Mouse (Mus musculus) heart, embryonic 11.5 days (tissue): ENCODE data around the gene Mthfd1l. TPM values are rescaled to one million over a fixed set of nuclear protein-coding genes. Genes with fewer than 3 reads are reported as not detected.

ENCODE experiments used
- ATAC-seq: fragments of 200-750 bp; cut with Nextera tagmentation; replicated peaks from 2 replicates; pipeline ENCODE4 v1.8.0; 2017; ENCODE audit warnings: moderate library complexity; ENCODE audit not compliant: insufficient number of reproducible peaks, low FRiP score, low TSS enrichment
- H3K27ac ChIP-seq: fragments of 300-500 bp; sonication (generic); 2 replicates; pipeline ENCODE4 v1.5.1; 2014; ENCODE audit warnings: mild to moderate bottlenecking, low read depth, low read length
- H3K27me3 ChIP-seq: fragments of 300-500 bp; sonication (generic); 2 replicates; pipeline ENCODE4 v1.6.1; 2014; ENCODE audit warnings: mild to moderate bottlenecking, low read length, mixed read lengths; ENCODE audit not compliant: control insufficient read depth, insufficient read depth
- H3K36me3 ChIP-seq: fragments of 300-500 bp; sonication (generic); 2 replicates; pipeline ENCODE4 v1.6.1; 2014; ENCODE audit warnings: mild to moderate bottlenecking, low read length, moderate library complexity, mixed read lengths; ENCODE audit not compliant: control insufficient read depth, insufficient read depth
- H3K4me1 ChIP-seq: fragments of 300-500 bp; sonication (generic); 2 replicates; pipeline ENCODE4 v1.6.1; 2014; ENCODE audit warnings: low read length; ENCODE audit not compliant: control insufficient read depth, insufficient read depth
- H3K4me2 ChIP-seq: fragments of 300-500 bp; sonication (generic); 2 replicates; pipeline ENCODE4 v1.6.1; 2014; ENCODE audit warnings: mild to moderate bottlenecking, moderate library complexity
- H3K4me3 ChIP-seq: fragments of 300-500 bp; sonication (generic); 2 replicates; pipeline ENCODE4 v1.5.1; 2014; ENCODE audit warnings: low read depth, low read length
- H3K9ac ChIP-seq: fragments of 300-500 bp; sonication (generic); 2 replicates; pipeline ENCODE4 v1.6.1; 2014; ENCODE audit warnings: mild to moderate bottlenecking, low read depth, low read length, moderate library complexity
- H3K9me3 ChIP-seq: fragments of 300-500 bp; sonication (generic); replicated peaks from 2 replicates; pipeline ENCODE4 v1.6.1; 2016; ENCODE audit warnings: low read length; ENCODE audit not compliant: control insufficient read depth
- WGBS: fragments of 180-500 bp; shearing (Covaris S2); extraction: QIAGEN DNeasy Blood & Tissue Kit; methylation state at CpG from one replicate; pipeline ENCODE4 v1.1.7; 2014; ENCODE audit not compliant: insufficient replicate concordance; 5-methylcytosine and 5-hydroxymethylcytosine counted together
- polyA plus RNA-seq: library from polyadenylated mRNA; unstranded; fragments of >200 nt; fragmentation: Nextera tagmentation; extraction: Ambion mirVana; gene quantifications from 2 replicates; pipeline ENCODE4 v1.2.1, GENCODE M21; 2014

Mthfd1l gene
- polyA plus RNA-seq, 1 experiment from 2014 or later: 18.0 TPM

DNA sequence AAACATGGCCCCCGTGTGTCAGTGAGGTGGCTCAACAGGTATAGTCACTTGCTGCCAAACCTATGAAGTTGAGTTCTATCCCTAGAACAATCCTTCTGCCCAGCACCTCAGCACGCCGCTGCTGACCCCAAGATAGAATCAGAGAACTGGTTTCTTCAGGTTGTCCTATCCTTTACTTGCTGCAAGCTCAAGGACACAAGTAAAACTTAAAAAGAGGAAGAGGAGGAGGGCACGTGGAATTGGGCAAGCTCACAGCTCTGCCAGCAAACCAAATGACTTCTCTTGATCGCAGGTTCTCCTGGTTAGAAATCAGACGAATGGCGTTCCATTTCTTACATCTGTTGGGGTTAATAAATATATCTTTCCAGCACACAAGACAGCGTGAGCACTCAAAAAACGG, 681 bp upstream of the Mthfd1l start:
- no peak overlapping the region for H3K4me3 ChIP-seq
- H3K9me3 ChIP-seq: no peaks in the 10 kb centered on the region
- H3K27me3 ChIP-seq: no peaks in the 10 kb centered on the region
- H3K4me2 ChIP-seq: peak overlapping the region; percentile 84
- no peak for ATAC-seq
- 87% methylated on average over 9 of the region's 9 CpGs for WGBS
- H3K36me3 ChIP-seq: no peaks in the 10 kb centered on the region
- 0 out of 2 replicates have a peak overlapping the region, but pooled peaks have one; percentile 95 for H3K27ac ChIP-seq
- no peak overlapping the region for H3K9ac ChIP-seq
- peaks cover 9% of the 10 kb centered on the region; the same call in 1 of the 2 replicates for H3K4me1 ChIP-seq

DNA sequence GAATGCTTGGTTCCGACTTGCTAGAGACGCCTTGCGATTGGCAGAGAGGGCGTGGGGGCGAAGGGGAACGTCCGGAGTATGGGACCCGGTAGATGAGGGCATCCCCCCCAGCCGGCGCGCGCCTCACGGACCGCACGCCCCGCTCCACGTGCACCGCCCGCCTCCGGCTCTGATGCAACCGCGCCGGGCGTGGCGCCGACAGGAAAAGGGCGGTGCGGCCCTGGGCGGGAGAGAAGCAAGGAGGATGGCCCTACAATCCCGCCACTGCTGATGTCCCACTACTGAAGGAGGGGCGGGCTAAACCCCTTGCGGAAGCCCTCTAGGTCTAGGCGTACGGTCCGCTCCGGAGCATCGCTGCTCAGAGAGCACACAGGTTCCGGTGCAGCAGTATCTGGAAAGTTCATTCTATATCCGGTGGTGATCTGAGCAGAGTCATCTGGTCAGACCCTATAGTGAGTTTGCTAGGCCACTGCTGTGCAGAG, 712 bp downstream of the Mthfd1l start:
- WGBS: under 1% methylated on average over 39 of the region's 39 CpGs

DNA sequence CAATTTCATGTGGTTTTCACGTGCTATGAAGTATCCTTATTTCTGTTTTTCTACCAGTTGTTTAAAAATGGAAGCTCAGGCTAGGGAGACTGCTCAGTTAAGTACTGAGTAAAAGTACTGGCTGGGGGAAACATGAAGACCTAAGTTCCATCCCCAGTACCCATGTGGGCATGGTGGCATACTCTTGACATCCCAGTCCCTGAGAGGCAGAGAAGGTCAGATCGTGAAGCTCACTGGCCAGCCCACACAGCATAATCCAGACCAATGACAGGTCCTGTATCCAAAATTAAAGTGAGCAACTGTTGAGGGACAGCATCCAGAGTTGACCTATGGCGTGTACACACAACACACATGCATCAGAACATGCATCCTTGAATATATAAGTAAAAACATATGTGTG, 1.5 kb downstream of the Mthfd1l start:
- H3K36me3 ChIP-seq: peaks cover under 1% of the 10 kb centered on the region; the same call in 1 of the 2 replicates
- H3K9ac ChIP-seq: 0 out of 2 replicates have a peak overlapping the region, but pooled peaks have one; percentile 30
- no peaks in the 10 kb centered on the region for H3K9me3 ChIP-seq
- H3K27me3 ChIP-seq: no peaks in the 10 kb centered on the region
- H3K4me2 ChIP-seq: peak overlapping the region; percentile 84
- 65% methylated on average over 3 of the region's 3 CpGs for WGBS
- no peak overlapping the region for H3K27ac ChIP-seq
- H3K4me1 ChIP-seq: peaks cover 14% of the 10 kb centered on the region; the same call in 1 of the 2 replicates
- H3K4me3 ChIP-seq: peak overlapping the region; percentile 64; the same call in 1 of the 2 replicates
- ATAC-seq: no peak

More for the DNA sequence above, 712 bp downstream of the Mthfd1l start:
- H3K4me2 ChIP-seq: peak overlapping the region; percentile 84
- ATAC-seq: peak; percentile 90
- H3K27ac ChIP-seq: peak overlapping the region; percentile 95
- peaks cover 14% of the 10 kb centered on the region; the same call in 1 of the 2 replicates for H3K4me1 ChIP-seq
- H3K4me3 ChIP-seq: peak overlapping the region; percentile 64
- no peaks in the 10 kb centered on the region for H3K27me3 ChIP-seq
- no peaks in the 10 kb centered on the region for H3K9me3 ChIP-seq
- H3K36me3 ChIP-seq: no peaks in the 10 kb centered on the region
- H3K9ac ChIP-seq: peak overlapping the region; percentile 83

DNA sequence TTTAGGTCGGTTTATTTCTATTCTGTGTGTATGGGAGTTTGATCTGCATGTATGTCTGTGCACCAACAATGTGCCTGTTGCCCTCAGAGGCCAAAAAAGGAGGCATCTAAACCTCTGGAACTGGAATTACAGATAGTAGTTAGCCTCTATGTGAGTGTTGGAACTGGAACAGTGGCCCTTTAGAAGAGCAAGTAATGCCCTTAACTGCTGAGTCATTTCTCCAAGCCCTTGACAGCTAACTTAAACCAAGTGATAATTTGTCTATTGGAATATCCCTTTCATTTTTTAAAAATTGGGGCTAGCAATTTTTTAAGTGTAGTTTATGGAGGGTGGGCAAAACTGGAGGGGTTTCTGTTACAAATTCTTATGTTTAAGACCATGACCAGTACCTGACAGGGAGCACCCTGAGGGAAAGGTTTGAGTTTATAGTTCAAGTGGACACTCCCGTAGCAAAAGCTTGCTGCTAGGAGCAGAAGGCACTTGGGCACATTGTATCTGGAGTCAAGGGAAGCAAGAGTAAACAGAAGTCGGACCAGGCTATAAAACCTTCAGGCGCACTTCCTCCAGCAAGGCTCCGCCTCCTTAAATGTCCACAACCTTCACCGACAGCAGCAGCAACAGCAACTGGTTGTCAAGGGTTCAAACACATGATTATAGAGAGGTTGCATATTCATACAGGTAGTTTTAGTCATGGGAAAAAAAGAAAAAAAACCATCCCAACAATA, 3.1 kb downstream of the Mthfd1l start:
- no peak overlapping the region for H3K27ac ChIP-seq
- H3K27me3 ChIP-seq: no peaks in the 10 kb centered on the region
- H3K36me3 ChIP-seq: peaks cover 7% of the 10 kb centered on the region
- ATAC-seq: no peak
- 65% methylated on average over 6 of the region's 6 CpGs for whole genome bisulfite sequencing
- no peak overlapping the region for H3K4me2 ChIP-seq
- no peaks in the 10 kb centered on the region for H3K9me3 ChIP-seq
- no peak overlapping the region for H3K4me3 ChIP-seq
- peaks cover 14% of the 10 kb centered on the region; the same call in 1 of the 2 replicates for H3K4me1 ChIP-seq
- no peak overlapping the region for H3K9ac ChIP-seq

DNA sequence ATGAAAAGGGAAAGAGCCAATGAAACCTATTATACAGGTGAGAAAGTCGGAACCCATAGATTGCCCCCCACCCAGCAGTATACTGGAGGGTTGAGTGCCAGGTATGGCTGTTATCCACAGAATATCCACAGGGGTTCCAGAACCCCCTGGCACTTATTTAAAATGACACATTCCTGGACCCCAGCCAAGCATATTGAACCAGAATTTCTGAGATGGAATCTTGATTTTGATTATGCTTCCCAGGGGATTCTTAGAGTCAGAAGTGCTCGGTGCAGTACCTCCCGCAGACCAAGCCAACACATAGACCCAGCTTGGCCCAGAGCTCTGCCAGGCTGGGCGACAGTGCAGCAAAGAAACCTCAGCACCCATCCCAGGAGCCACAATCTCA, 3.7 kb downstream of the Mthfd1l start:
- ATAC-seq: no peak
- no peak overlapping the region for H3K4me2 ChIP-seq
- 81% methylated on average over 4 of the region's 4 CpGs for WGBS

DNA sequence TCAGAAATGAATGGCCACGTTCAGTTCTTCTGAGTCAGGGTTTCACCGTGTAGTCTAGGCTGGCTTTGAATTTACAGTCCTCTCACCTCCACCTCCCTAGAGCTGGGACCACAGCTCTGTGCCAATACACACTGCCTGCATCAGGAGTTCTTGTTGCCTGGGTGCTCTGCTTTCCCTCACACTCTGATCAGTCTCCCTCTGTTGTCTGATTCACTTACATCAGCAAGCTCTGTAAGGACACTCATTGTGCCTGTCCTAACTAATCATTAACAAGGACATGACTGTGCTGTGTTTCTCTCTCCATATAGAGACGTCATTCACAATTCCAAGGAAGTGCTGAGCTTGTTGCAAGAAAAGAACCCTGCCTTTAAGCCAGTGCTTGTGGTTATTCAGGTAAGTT, 5.4 kb downstream of the Mthfd1l start:
- peaks cover 9% of the 10 kb centered on the region for H3K36me3 ChIP-seq
- no peaks in the 10 kb centered on the region for H3K27me3 ChIP-seq
- no peak overlapping the region for H3K27ac ChIP-seq
- H3K4me1 ChIP-seq: peaks cover 14% of the 10 kb centered on the region; the same call in 1 of the 2 replicates
- 67% methylated on average over 3 of the region's 3 CpGs for WGBS
- no peak overlapping the region for H3K9ac ChIP-seq
- no peak for ATAC-seq
- H3K9me3 ChIP-seq: no peaks in the 10 kb centered on the region
- H3K4me3 ChIP-seq: no peak overlapping the region
- no peak overlapping the region for H3K4me2 ChIP-seq

More for the DNA sequence above, 3.7 kb downstream of the Mthfd1l start:
- no peak overlapping the region for H3K27ac ChIP-seq
- H3K9ac ChIP-seq: no peak overlapping the region
- H3K4me1 ChIP-seq: peaks cover 14% of the 10 kb centered on the region; the same call in 1 of the 2 replicates
- H3K36me3 ChIP-seq: peaks cover 7% of the 10 kb centered on the region
- H3K9me3 ChIP-seq: no peaks in the 10 kb centered on the region
- no peak overlapping the region for H3K4me3 ChIP-seq
- no peaks in the 10 kb centered on the region for H3K27me3 ChIP-seq

DNA sequence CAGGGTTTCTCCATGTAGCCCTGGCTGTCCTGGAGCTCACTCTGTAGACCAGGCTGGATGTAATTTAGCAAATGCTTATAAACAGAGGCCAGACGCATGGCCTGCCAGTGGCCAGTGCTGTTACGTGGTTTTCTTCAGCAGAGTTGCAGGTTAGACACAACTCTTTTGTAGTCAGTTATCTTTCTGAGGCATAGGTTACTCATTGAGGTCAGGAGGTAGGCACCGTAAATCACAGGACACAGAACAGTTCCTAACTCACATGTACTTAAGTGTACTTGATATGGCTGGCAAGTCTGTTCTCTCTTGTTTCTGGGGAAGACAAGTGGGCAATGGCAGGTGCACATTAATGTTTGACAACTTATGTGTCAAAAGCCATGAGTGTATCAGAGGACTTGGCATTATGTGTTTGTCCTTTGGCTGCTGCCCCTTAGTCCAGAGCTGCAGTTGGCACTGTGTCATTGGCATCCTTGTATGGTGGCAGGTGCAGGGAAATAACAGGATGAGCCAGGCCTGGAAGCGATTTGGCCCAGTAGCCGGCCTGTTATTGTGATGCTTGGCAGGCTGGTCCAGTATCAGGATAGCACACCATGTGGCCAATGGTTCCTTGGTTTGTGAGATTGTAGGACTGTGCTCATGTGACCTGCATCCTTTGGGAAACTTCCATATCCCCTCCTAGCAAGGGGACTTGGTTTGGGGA, 6.0 kb downstream of the Mthfd1l start:
- Histone ChIP-seq H3K27me3 (no peaks in the 10 kb centered on the region), H3K4me3 (no peak overlapping the region), H3K9me3 (no peaks in the 10 kb centered on the region), H3K27ac (no peak overlapping the region), H3K4me2 (no peak overlapping the region), H3K4me1 (peaks cover 14% of the 10 kb centered on the region; the same call in 1 of the 2 replicates), H3K36me3 (peaks cover 9% of the 10 kb centered on the region), H3K9ac (no peak overlapping the region)
- no peak for ATAC-seq
- WGBS: 87% methylated on average over 5 of the region's 5 CpGs

DNA sequence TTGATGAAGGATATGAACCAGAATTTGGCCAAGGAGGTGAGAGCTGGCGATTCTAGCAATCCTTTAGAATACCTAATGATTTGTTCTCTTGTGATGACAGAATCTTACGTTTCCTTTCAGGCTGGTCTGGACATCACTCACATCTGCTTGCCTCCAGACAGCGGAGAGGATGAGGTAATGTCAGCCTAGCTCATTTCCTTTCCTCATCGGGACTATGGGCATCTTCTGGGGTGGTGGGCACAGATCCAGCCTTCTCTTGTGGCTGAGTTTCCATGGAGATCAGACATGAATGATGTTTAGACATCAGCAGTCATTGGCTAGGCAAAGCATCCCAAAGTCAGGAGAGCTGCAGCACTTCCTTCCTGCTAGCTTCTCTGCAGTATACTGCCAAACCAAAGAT, 7.3 kb downstream of the Mthfd1l start:
- WGBS: 77% methylated on average over 4 of the region's 4 CpGs
- Histone ChIP-seq H3K27me3 (no peaks in the 10 kb centered on the region), H3K9me3 (no peaks in the 10 kb centered on the region), H3K36me3 (peaks cover 10% of the 10 kb centered on the region), H3K9ac (no peak overlapping the region), H3K27ac (no peak overlapping the region), H3K4me3 (no peak overlapping the region), H3K4me1 (peaks cover 9% of the 10 kb centered on the region; the same call in 1 of the 2 replicates), H3K4me2 (no peak overlapping the region)
- ATAC-seq: no peak
